ENCODE assay signal across 18 mouse cellular contexts in genomic region chr9:65771011-65771664, GRCm38 (mm10). TPM values are rescaled to one million over a fixed set of nuclear protein-coding genes. Genes with fewer than 3 reads are reported as not detected.
DNase-seq lines count a peak whose midpoint lies in the region; ATAC-seq and TF ChIP-seq lines count a peak whose summit lies in the region.
"Had no signal": no experiment of that assay in that cellular context is flagged by ENCODE, and none has a peak within 500 bp of the region (broad histone marks: within the 10 kb centered on the region; RNA-seq: fewer than 3 reads in every experiment).

No protein-coding gene starts in this region.

- 18% methylated on average over 11 of the region's 11 CpGs for WGBS in heart, embryonic 10.5 days
- WGBS in heart, embryonic 11.5 days (ENCODE audit: insufficient replicate concordance): 14% methylated on average over 11 of the region's 11 CpGs
- 27% methylated on average over 11 of the region's 11 CpGs for WGBS in hindbrain, embryonic 16.5 days
- WGBS in hindbrain, embryonic 11.5 days: 24% methylated on average over 11 of the region's 11 CpGs

- peaks cover 11% of the 10 kb centered on the region for H3K4me1 ChIP-seq in heart, embryonic 10.5 days
- peaks cover 9% of the 10 kb centered on the region for H3K4me1 ChIP-seq in heart, embryonic 11.5 days (ENCODE audit: control insufficient read depth, insufficient read depth, low read length)
- H3K4me1 ChIP-seq in hindbrain, embryonic 16.5 days (ENCODE audit: control insufficient read depth, insufficient read depth, low read depth, low read length): peaks cover 9% of the 10 kb centered on the region
- H3K4me1 ChIP-seq in hindbrain, embryonic 11.5 days (replicated peaks; ENCODE audit: control insufficient read depth, insufficient read depth, low read length): no peaks in the 10 kb centered on the region
- H3K4me1 ChIP-seq in ES-E14 (ENCODE audit: control insufficient read depth in 2 of 2, insufficient read depth in 2 of 2, low read length in 2 of 2, poor library complexity in 1 of 2): peaks cover 5 to 9% of the 10 kb centered on the region in 2 experiments

- in situ Hi-C loops in ES-E14 (cut with MboI; ENCODE audit: low sequenced_read_pairs in 2 of 2, unreplicated experiment in 2 of 2): no loop called here

- H3K27me3 ChIP-seq in heart, embryonic 10.5 days (ENCODE audit: insufficient read depth, poor library complexity, severe bottlenecking): no peaks in the 10 kb centered on the region
- no peaks in the 10 kb centered on the region for H3K27me3 ChIP-seq in heart, embryonic 11.5 days (ENCODE audit: control insufficient read depth, insufficient read depth, low read length)
- H3K27me3 ChIP-seq in hindbrain, embryonic 16.5 days (replicated peaks; ENCODE audit: control insufficient read depth, insufficient read depth, low read length): no peaks in the 10 kb centered on the region
- no peaks in the 10 kb centered on the region for H3K27me3 ChIP-seq in hindbrain, embryonic 11.5 days (ENCODE audit: control insufficient read depth, insufficient read depth, low read length)
- H3K27me3 ChIP-seq: CH12.LX had no signal

- ATAC-seq in heart, embryonic 11.5 days (replicated peaks; ENCODE audit: insufficient number of reproducible peaks, low FRiP score, low TSS enrichment): no peak
- no peak for ATAC-seq in hindbrain, embryonic 16.5 days
- ATAC-seq in hindbrain, embryonic 11.5 days (ENCODE audit: low FRiP score): no peak
- no peak for ATAC-seq in activated CD4-positive, CD25-positive, alpha-beta regulatory T cell, adult 4 months
- ATAC-seq: forebrain, postnatal 0 days; intestine, embryonic 16.5 days had no signal

- no peak overlapping the region for H3K4me3 ChIP-seq in heart, embryonic 10.5 days
- H3K4me3 ChIP-seq in heart, embryonic 11.5 days (ENCODE audit: low read depth, low read length): no peak overlapping the region
- H3K4me3 ChIP-seq in hindbrain, embryonic 16.5 days (ENCODE audit: low read length): no peak overlapping the region
- H3K4me3 ChIP-seq in hindbrain, embryonic 11.5 days (ENCODE audit: low read depth, low read length): no peak overlapping the region
- H3K4me3 ChIP-seq in ES-E14 (ENCODE audit: insufficient read depth in 1 of 2, low read depth in 1 of 2, low read length in 2 of 2, poor library complexity in 1 of 2, severe bottlenecking in 1 of 2): no peak overlapping the region
- H3K4me3 ChIP-seq: embryonic facial prominence, embryonic 10.5 days had no signal

- H3K27ac ChIP-seq in heart, embryonic 10.5 days: 0 out of 2 replicates have a peak overlapping the region, but pooled peaks have one; percentile 16
- H3K27ac ChIP-seq in heart, embryonic 11.5 days (ENCODE audit: low read depth, low read length): no peak overlapping the region
- peak overlapping the region; percentile 1; the same call in 1 of the 2 replicates for H3K27ac ChIP-seq in hindbrain, embryonic 16.5 days (ENCODE audit: low read depth, low read length)
- no peak overlapping the region for H3K27ac ChIP-seq in hindbrain, embryonic 11.5 days (ENCODE audit: low read depth, low read length)
- H3K27ac ChIP-seq in ES-E14 (ENCODE audit: insufficient read depth, low read depth, low read length, poor library complexity, severe bottlenecking): no peak overlapping the region
- H3K27ac ChIP-seq: embryonic facial prominence, embryonic 10.5 days; hindbrain, embryonic 14.5 days had no signal

- no peak overlapping the region for H3K9ac ChIP-seq in heart, embryonic 11.5 days (ENCODE audit: low read depth, low read length)
- H3K9ac ChIP-seq in hindbrain, embryonic 16.5 days (ENCODE audit: low read depth, low read length): no peak overlapping the region
- no peak overlapping the region for H3K9ac ChIP-seq in hindbrain, embryonic 11.5 days (ENCODE audit: low read depth, low read length)
- H3K9ac ChIP-seq in ES-E14 (ENCODE audit: insufficient read depth, low read depth, low read length, poor library complexity, severe bottlenecking): 0 out of 2 replicates have a peak overlapping the region, but pooled peaks have one; percentile 12
- H3K9ac ChIP-seq: forebrain, postnatal 0 days; hindbrain, embryonic 14.5 days had no signal

- no peaks in the 10 kb centered on the region for H3K9me3 ChIP-seq in heart, embryonic 10.5 days
- H3K9me3 ChIP-seq in heart, embryonic 11.5 days (replicated peaks; ENCODE audit: control insufficient read depth, low read length): no peaks in the 10 kb centered on the region
- H3K9me3 ChIP-seq in hindbrain, embryonic 16.5 days (ENCODE audit: control insufficient read depth, low read length): no peaks in the 10 kb centered on the region
- H3K9me3 ChIP-seq in hindbrain, embryonic 11.5 days (ENCODE audit: control insufficient read depth, low read length): no peaks in the 10 kb centered on the region
- H3K9me3 ChIP-seq in ES-E14 (ENCODE audit: control insufficient read depth, insufficient read depth, low read depth, low read length): no peaks in the 10 kb centered on the region
- H3K9me3 ChIP-seq: embryonic facial prominence, embryonic 10.5 days had no signal

- H3K4me2 ChIP-seq in heart, embryonic 11.5 days: no peak overlapping the region
- no peak overlapping the region for H3K4me2 ChIP-seq in hindbrain, embryonic 16.5 days (ENCODE audit: low read length)
- no peak overlapping the region for H3K4me2 ChIP-seq in hindbrain, embryonic 11.5 days (replicated peaks; ENCODE audit: low read depth, low read length)
- H3K4me2 ChIP-seq: hindbrain, embryonic 14.5 days had no signal

- peaks cover 8% of the 10 kb centered on the region for H3K36me3 ChIP-seq in heart, embryonic 10.5 days
- H3K36me3 ChIP-seq in heart, embryonic 11.5 days (ENCODE audit: control insufficient read depth, insufficient read depth, low read length): 0 out of 2 replicates have a peak, but pooled peaks cover 2% of the 10 kb centered on the region
- H3K36me3 ChIP-seq in hindbrain, embryonic 16.5 days (ENCODE audit: control insufficient read depth, insufficient read depth, low read length): no peaks in the 10 kb centered on the region
- no peaks in the 10 kb centered on the region for H3K36me3 ChIP-seq in hindbrain, embryonic 11.5 days (ENCODE audit: control insufficient read depth, insufficient read depth, low read length)
- H3K36me3 ChIP-seq in ES-E14 (ENCODE audit: control insufficient read depth, insufficient read depth, low read length, poor library complexity, severe bottlenecking): no peaks in the 10 kb centered on the region

- peak; percentile 17 for DNase-seq in heart, embryonic 10.5 days (ENCODE audit: low spot score)
- DNase-seq in hindbrain, embryonic 11.5 days (ENCODE audit: low spot score): no peak
- no peak for DNase-seq in ES-E14 (ENCODE audit: low read depth, low spot score)
- peak; percentile 51 for DNase-seq in ZHBTc4 (ENCODE audit: low read depth, low spot score)
- DNase-seq: adrenal gland, adult 8-10 months; adrenal gland, postnatal 36 days; cerebellum, adult 2 months; cerebellum, postnatal 10 days; forebrain, postnatal 0 days; gastrocnemius, postnatal 14 days; kidney, adult 2 months had no signal

TF ChIP-seq in ES-E14, 5 proteins besides CTCF, POLR2A, EP300 and RAD21:
- TF ChIP-seq ZC3H11A (IDR thresholded peaks at IDR 0.05; ENCODE audit: borderline replicate concordance, low read depth, low read length) (no peak), ZNF384 (IDR thresholded peaks at IDR 0.05; ENCODE audit: low read depth, low read length) (peak; percentile 93)

RNA-seq across cellular contexts. Expression of gene Zfp609, which starts 56.2 kb away (rescaled TPM):
- polyA plus RNA-seq in heart, embryonic 10.5 days (2016; fragmentation: Nextera tagmentation; extraction: Ambion mirVana): 5.8 and 7.7 TPM in 2 replicates
- polyA plus RNA-seq in heart, embryonic 11.5 days (2014; fragmentation: Nextera tagmentation; extraction: Ambion mirVana): 5.1 and 8.1 TPM in 2 replicates
- polyA plus RNA-seq in hindbrain, embryonic 16.5 days (2015; fragmentation: Nextera tagmentation; extraction: Ambion mirVana): 5.0 and 5.4 TPM in 2 replicates
- 9.2 and 12.5 TPM in 2 replicates for polyA plus RNA-seq in hindbrain, embryonic 11.5 days (2014; fragmentation: Nextera tagmentation; extraction: Ambion mirVana)
- 8.7 and 9.9 TPM in 2 replicates for total RNA-seq in ES-E14 (2012; rRNA removed)
- 1 to 10 TPM; 1.8 to 2.3 TPM for polyA plus RNA-seq in activated CD4-positive, CD25-positive, alpha-beta regulatory T cell, adult 4 months (2017; shearing (Covaris generic))

Comparison
In these comparisons a context has a peak if more than half of its experiments do, and no peak if none do; other contexts are left out.
1. H3K27ac ChIP-seq: peak in heart, embryonic 10.5 days (single experiment) and hindbrain, embryonic 16.5 days (single experiment); none in heart, embryonic 11.5 days (single experiment), hindbrain, embryonic 11.5 days (single experiment) and ES-E14 (single experiment).
2. DNase-seq: peak in heart, embryonic 10.5 days (single experiment) and ZHBTc4 (single experiment); none in hindbrain, embryonic 11.5 days (single experiment) and ES-E14 (single experiment).